Mouse (Mus musculus) heart, embryonic 14.5 days (tissue): Measurements from ENCODE around the gene Slc46a2. TPM values are rescaled to one million over a fixed set of nuclear protein-coding genes. Genes with fewer than 3 reads are reported as not detected.

Experiments
- ATAC-seq: fragments of 200-750 bp; cut with Nextera tagmentation; 2 replicates; pipeline ENCODE4 v1.8.0; 2017; ENCODE audit warnings: low read depth, moderate TSS enrichment; ENCODE audit not compliant: insufficient number of reproducible peaks, insufficient read depth, low FRiP score
- H3K27ac ChIP-seq, 2 experiments: fragments of 200-500 bp in 1 of 2; fragments of 300-500 bp in 1 of 2; sonication (generic) in 1 of 2; replicated peaks in 1 of 2; 2 replicates each; pipeline ENCODE4 v1.5.1; 2012 to 2014; ENCODE audit warnings: low read depth in 2 of 2, low read length in 2 of 2, control low read depth in 1 of 2, mild to moderate bottlenecking in 1 of 2, mixed read lengths in 1 of 2; ENCODE audit not compliant: control insufficient read depth in 1 of 2, insufficient read depth in 1 of 2
- H3K27me3 ChIP-seq: fragments of 300-500 bp; sonication (generic); 2 replicates; pipeline ENCODE4 v1.6.1; 2014; ENCODE audit warnings: mild to moderate bottlenecking, low read length, control low read depth; ENCODE audit not compliant: control insufficient read depth, insufficient read depth
- H3K36me3 ChIP-seq: fragments of 300-500 bp; sonication (generic); 2 replicates; pipeline ENCODE4 v1.6.1; 2014; ENCODE audit warnings: mild to moderate bottlenecking, control low read depth, low read length, mixed read lengths; ENCODE audit not compliant: control insufficient read depth, insufficient read depth
- H3K4me1 ChIP-seq, 2 experiments: fragments of 200-500 bp in 1 of 2; fragments of 300-500 bp in 1 of 2; sonication (generic) in 1 of 2; 2 replicates each; pipeline ENCODE4 v1.6.1; 2012 to 2014; ENCODE audit warnings: low read length in 2 of 2, control low read depth in 1 of 2, mixed read lengths in 1 of 2; ENCODE audit not compliant: control insufficient read depth in 2 of 2, insufficient read depth in 2 of 2
- H3K4me2 ChIP-seq: fragments of 300-500 bp; sonication (generic); 2 replicates; pipeline ENCODE4 v1.6.1; 2014; ENCODE audit warnings: mild to moderate bottlenecking, low read length
- H3K4me3 ChIP-seq, 2 experiments: fragments of 200-500 bp in 1 of 2; fragments of 300-500 bp in 1 of 2; sonication (generic) in 1 of 2; 2 replicates each; pipeline ENCODE4 v1.5.1; 2012 to 2014; ENCODE audit warnings: low read length in 2 of 2, mild to moderate bottlenecking in 2 of 2, control low read depth in 1 of 2, low read depth in 1 of 2, moderate library complexity in 1 of 2; ENCODE audit not compliant: control insufficient read depth in 1 of 2, insufficient read depth in 1 of 2
- H3K9ac ChIP-seq: fragments of 300-500 bp; sonication (generic); 2 replicates; pipeline ENCODE4 v1.6.1; 2014; ENCODE audit warnings: mild to moderate bottlenecking, low read length
- H3K9me3 ChIP-seq: fragments of 300-500 bp; sonication (generic); 2 replicates; pipeline ENCODE4 v1.6.1; 2016; ENCODE audit warnings: low read length, control low read depth; ENCODE audit not compliant: control insufficient read depth
- WGBS: fragments of 180-500 bp; shearing (Covaris S2); extraction: QIAGEN DNeasy Blood & Tissue Kit; methylation state at CpG from one replicate; pipeline ENCODE4 v1.1.7; 2014; 5-methylcytosine and 5-hydroxymethylcytosine counted together
- polyA plus RNA-seq: library from polyadenylated mRNA; unstranded; fragments of >200 nt; fragmentation: Nextera tagmentation; extraction: Ambion mirVana; gene quantifications from 2 replicates; pipeline ENCODE4 v1.2.1, GENCODE M21; 2014

Slc46a2 gene
- polyA plus RNA-seq, 1 experiment from 2014 or later: 0.11 TPM

DNA sequence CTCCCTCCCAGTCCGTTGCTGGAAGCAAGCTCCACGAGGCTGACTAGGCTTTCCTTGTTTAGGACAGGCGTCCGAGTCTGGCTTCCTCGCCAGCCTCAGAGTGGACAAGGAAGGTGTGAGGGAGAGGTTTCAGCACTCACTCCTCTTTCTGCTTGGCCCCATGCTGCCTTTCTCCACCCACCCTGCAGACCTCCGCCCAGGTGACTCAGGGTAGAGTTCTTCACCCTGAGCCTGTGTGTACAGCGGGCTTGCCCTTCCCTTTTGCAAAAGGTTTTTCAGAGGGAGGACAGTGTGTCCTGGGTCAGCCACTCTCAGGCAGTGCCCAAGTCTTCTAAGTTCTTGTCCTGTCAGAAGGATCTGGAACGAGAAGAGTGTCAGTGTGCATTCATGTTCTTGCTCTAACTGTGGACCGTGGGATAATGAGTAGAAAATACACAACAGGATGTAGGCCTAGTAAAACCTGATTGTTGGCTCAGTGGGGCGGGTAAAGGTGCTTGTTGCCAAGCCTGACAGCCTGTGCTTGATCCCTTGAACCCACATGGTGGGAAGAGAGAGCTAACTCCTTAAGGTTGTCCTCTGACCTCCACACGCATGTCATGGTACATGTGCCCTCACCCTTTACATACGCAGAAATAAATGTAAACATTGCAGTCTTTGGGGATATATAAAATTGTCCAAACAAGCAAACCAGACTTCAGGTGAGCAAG is 16.9 kb downstream of the Slc46a2 start:
- WGBS: 43% methylated on average over 12 of the region's 12 CpGs
- Histone ChIP-seq H3K4me1 (peaks cover 36 to 38% of the 10 kb centered on the region in 2 experiments), H3K4me3 (no peak overlapping the region), H3K36me3 (peaks cover 40% of the 10 kb centered on the region), H3K4me2 (no peak overlapping the region), H3K27ac (peak overlapping the region; percentile 93 to 95), H3K9ac (peak overlapping the region; percentile 9; the same call in 1 of the 2 replicates), H3K27me3 (no peaks in the 10 kb centered on the region), H3K9me3 (no peaks in the 10 kb centered on the region)
- ATAC-seq: no peak; the same call in 1 of the 2 replicates

DNA sequence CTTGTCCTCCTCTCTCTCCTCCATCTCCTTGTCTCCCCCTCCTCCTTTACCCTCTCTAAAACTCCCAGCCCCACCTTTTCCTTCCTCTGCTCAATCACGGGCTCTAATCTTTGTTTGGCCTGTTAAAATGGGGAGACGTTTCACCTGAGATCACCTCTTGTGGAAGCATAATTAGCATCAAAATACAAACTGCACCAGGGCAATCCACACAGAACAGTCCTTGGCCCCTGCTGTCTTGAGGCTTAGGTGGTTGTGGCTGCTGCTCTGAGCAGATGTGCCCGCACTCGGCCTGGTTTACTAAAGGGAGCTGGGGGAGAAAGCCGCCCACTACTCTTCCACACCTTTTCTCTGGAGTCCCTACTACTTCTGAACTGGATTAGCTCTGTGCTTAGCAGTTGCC is 18.9 kb downstream of the Slc46a2 start:
- H3K9me3 ChIP-seq: no peaks in the 10 kb centered on the region
- H3K9ac ChIP-seq: no peak overlapping the region
- H3K4me1 ChIP-seq: peaks cover 39 to 40% of the 10 kb centered on the region in 2 experiments
- no peaks in the 10 kb centered on the region for H3K27me3 ChIP-seq
- no peak overlapping the region for H3K4me2 ChIP-seq
- H3K4me3 ChIP-seq: no peak overlapping the region
- no peak for ATAC-seq
- no peak overlapping the region for H3K27ac ChIP-seq
- 75% methylated on average over 5 of the region's 5 CpGs for WGBS
- peaks cover 44% of the 10 kb centered on the region for H3K36me3 ChIP-seq

- peaks cover 43 to 47% of the 10 kb centered on the region in 2 experiments for H3K4me1 ChIP-seq
- no peaks in the 10 kb centered on the region for H3K9me3 ChIP-seq
- H3K4me2 ChIP-seq: no peak overlapping the region
- peak overlapping the region in 1 of 2 experiments; percentile 12; a peak in 2 of 4 replicates for H3K27ac ChIP-seq
- H3K36me3 ChIP-seq: peaks cover 38% of the 10 kb centered on the region
- no peak overlapping the region for H3K4me3 ChIP-seq
- WGBS: 86% methylated on average over 3 of the region's 3 CpGs
- H3K27me3 ChIP-seq: no peaks in the 10 kb centered on the region
- ATAC-seq: no peak
- no peak overlapping the region for H3K9ac ChIP-seq
These were observed 19.8 kb downstream of the Slc46a2 start for GRCm38 (mm10) chr4:59894977-59895575.

DNA sequence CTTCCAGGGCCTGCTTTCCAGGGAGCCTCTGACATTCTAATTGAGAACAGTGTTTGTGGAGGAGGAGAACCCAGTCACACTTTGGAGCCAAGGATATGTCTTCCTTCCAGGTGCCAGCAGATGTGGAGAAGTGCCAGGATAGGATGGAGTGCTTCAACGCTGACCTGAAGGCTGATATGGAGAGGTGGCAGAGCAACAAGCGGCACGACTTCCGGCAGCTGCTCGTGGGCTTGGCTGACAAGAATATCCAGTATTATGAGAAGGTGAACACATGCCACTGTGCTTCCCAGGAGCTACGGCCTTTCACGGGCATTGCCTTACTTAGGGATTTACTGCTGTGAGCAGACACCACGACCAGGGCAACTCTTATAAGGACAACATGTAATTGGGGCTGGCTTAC is 20.4 kb downstream of the Slc46a2 start:
- no peak overlapping the region for H3K9ac ChIP-seq
- no peaks in the 10 kb centered on the region for H3K27me3 ChIP-seq
- H3K4me2 ChIP-seq: no peak overlapping the region
- no peak for ATAC-seq
- no peak overlapping the region for H3K4me3 ChIP-seq
- WGBS: 74% methylated on average over 8 of the region's 8 CpGs
- no peaks in the 10 kb centered on the region for H3K9me3 ChIP-seq
- H3K36me3 ChIP-seq: peaks cover 33% of the 10 kb centered on the region
- peaks cover 49 to 51% of the 10 kb centered on the region in 2 experiments for H3K4me1 ChIP-seq
- peak overlapping the region; percentile 14 to 55; a peak in 3 of 4 replicates for H3K27ac ChIP-seq

DNA sequence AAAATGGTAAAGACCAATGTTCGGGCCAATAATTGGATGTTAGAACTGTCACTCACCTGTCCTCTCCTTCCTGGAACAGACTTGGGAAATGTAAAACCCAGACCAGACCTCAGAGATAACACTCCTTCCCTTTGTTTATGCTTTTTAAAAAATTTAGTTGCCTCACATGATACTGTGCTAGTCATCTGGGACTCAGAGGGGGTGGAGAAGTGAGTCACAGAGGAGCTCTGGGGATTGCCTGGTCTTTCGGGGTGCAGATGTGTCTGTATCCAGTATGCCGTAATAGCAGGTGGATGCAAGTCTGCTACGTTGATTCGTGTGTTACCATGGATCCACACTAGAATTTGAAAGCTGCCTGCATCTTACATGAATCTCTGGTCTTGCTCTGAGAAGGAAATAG is 22.1 kb downstream of the Slc46a2 start:
- no peak overlapping the region for H3K27ac ChIP-seq
- peaks cover 37% of the 10 kb centered on the region in 2 experiments for H3K4me1 ChIP-seq
- H3K36me3 ChIP-seq: peaks cover 28% of the 10 kb centered on the region
- H3K4me2 ChIP-seq: no peak overlapping the region
- H3K9ac ChIP-seq: no peak overlapping the region
- H3K27me3 ChIP-seq: no peaks in the 10 kb centered on the region
- 95% methylated on average over 5 of the region's 5 CpGs for WGBS
- no peaks in the 10 kb centered on the region for H3K9me3 ChIP-seq
- H3K4me3 ChIP-seq: no peak overlapping the region
- no peak for ATAC-seq

DNA sequence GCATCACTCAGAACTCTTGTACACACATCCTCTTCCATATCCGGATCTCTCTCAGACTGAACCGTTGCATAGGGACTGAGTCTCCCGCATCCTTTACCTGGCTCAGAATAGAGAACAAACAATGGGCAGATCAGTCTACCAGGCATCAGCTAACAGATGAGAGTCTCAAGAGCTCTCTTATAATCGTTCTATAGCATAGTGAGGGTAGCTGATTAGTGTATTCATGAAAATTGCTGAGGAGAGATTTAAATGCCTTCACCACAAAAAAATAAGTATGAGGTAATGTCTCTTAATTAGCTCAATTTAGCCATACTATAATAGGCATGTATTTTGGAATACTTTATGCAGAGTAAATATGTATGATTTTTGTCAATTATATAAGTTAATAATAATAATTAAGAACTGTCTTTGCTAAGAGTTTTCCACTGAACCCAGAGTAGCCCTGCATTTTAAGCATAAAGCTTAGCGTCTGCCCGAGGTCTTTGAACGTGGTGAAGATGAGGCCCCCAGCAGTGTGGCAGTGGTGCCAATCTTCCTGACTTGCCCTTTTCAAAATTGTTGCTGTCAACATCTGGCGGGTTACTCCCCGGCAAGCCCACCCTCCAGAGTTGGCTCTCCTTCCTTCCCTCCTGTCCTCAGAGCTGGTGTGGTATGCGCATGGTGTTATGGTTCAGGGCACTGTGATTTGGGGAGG is 23.0 kb downstream of the Slc46a2 start:
- H3K27ac ChIP-seq: peak overlapping the region in 1 of 2 experiments; percentile 74; a peak in 2 of 4 replicates
- no peaks in the 10 kb centered on the region for H3K27me3 ChIP-seq
- H3K4me2 ChIP-seq: no peak overlapping the region
- 79% methylated on average over 10 of the region's 10 CpGs for WGBS
- H3K4me3 ChIP-seq: no peak overlapping the region
- no peak for ATAC-seq
- peaks cover 30% of the 10 kb centered on the region for H3K36me3 ChIP-seq
- H3K9ac ChIP-seq: no peak overlapping the region
- H3K4me1 ChIP-seq: peaks cover 28 to 29% of the 10 kb centered on the region in 2 experiments
- no peaks in the 10 kb centered on the region for H3K9me3 ChIP-seq

GRCm38 (mm10) chr4:59890086-59890600 is 24.7 kb downstream of the Slc46a2 start:
- Histone ChIP-seq H3K4me2 (no peak overlapping the region), H3K9ac (no peak overlapping the region), H3K27me3 (no peaks in the 10 kb centered on the region), H3K4me1 (peaks cover 28% of the 10 kb centered on the region in 2 experiments), H3K36me3 (peaks cover 33% of the 10 kb centered on the region), H3K9me3 (no peaks in the 10 kb centered on the region), H3K27ac (peak overlapping the region; percentile 74 to 77), H3K4me3 (no peak overlapping the region)
- peak; percentile 79 for ATAC-seq
- 36% methylated on average over 6 of the region's 6 CpGs for WGBS
